Mouse (Mus musculus): Measurements from ENCODE around the gene Klk6. TPM values are rescaled to one million over a fixed set of nuclear protein-coding genes. Genes with fewer than 3 reads are reported as not detected.

Gene Klk6
- polyA plus RNA-seq (2015; fragmentation: Nextera tagmentation; extraction: Ambion mirVana): not detected in 2 replicates

GRCm38 (mm10) chr7:43824199-43824598 is at the start of gene Klk6:
TSS of gene Klk6 (plus strand) at chr7:43824499.

GRCm38 (mm10) chr7:43780746-43781145 is 43.6 kb upstream of the Klk6 start, which contains the start of gene Klk10:
TSS of gene Klk10 (plus strand) at chr7:43781035.

GRCm38 (mm10) chr7:43791591-43791990 is 32.7 kb upstream of the Klk6 start, which contains the start of gene Klk9:
TSS of gene Klk9 (plus strand) at chr7:43791891.

GRCm38 (mm10) chr7:43797333-43797769 is 26.9 kb upstream of the Klk6 start, which contains the start of gene Klk8:
TSS of gene Klk8 (plus strand) at chr7:43797577.

GRCm38 (mm10) chr7:43810994-43811393 is 13.3 kb upstream of the Klk6 start, which contains the start of gene Klk7:
TSS of gene Klk7 (plus strand) at chr7:43811294.

GRCm38 (mm10) chr7:43841701-43842100 is 17.4 kb downstream of the Klk6 start, which contains the start of gene Klk5:
TSS of gene Klk5 (plus strand) at chr7:43841971.

GRCm38 (mm10) chr7:43880912-43881311 is 56.6 kb downstream of the Klk6 start, which contains the start of gene Klk4:
TSS of gene Klk4 (plus strand) at chr7:43881160.

Other genes with a start within 250 kb of the Klk6 start
- gene Zfp719, start 244.9 kb upstream of the Klk6 start, polyA plus RNA-seq (2015; fragmentation: Nextera tagmentation; extraction: Ambion mirVana): 1.9 and 2.9 TPM in 2 replicates
- gene Zfp819, start 217.3 kb upstream of the Klk6 start, polyA plus RNA-seq (2015; fragmentation: Nextera tagmentation; extraction: Ambion mirVana): not detected in 2 replicates
- gene Ceacam18, start 189.8 kb upstream of the Klk6 start, polyA plus RNA-seq (2015; fragmentation: Nextera tagmentation; extraction: Ambion mirVana): 0.17 and 0.32 TPM in 2 replicates
- 11.6 and 13.4 TPM in 2 replicates for gene Siglece, start 164.3 kb upstream of the Klk6 start, polyA plus RNA-seq (2015; fragmentation: Nextera tagmentation; extraction: Ambion mirVana)
- gene Ctu1, start 152.5 kb upstream of the Klk6 start, polyA plus RNA-seq (2015; fragmentation: Nextera tagmentation; extraction: Ambion mirVana): 6.1 and 6.5 TPM in 2 replicates
- gene Klk14, start 134.1 kb upstream of the Klk6 start, polyA plus RNA-seq (2015; fragmentation: Nextera tagmentation; extraction: Ambion mirVana): not detected in 2 replicates
- gene Klk13, start 111.9 kb upstream of the Klk6 start, polyA plus RNA-seq (2015; fragmentation: Nextera tagmentation; extraction: Ambion mirVana): 0.21 TPM in 1 of 2 replicates, not detected in the other
- not detected in 2 replicates for gene Klk12, start 55.6 kb upstream of the Klk6 start, polyA plus RNA-seq (2015; fragmentation: Nextera tagmentation; extraction: Ambion mirVana)
- gene Klk11, start 49.9 kb upstream of the Klk6 start, polyA plus RNA-seq (2015; fragmentation: Nextera tagmentation; extraction: Ambion mirVana): not detected in 2 replicates
- 2.0 and 2.6 TPM in 2 replicates for gene Klk10, start 43.5 kb upstream of the Klk6 start, polyA plus RNA-seq (2015; fragmentation: Nextera tagmentation; extraction: Ambion mirVana)
- gene Klk9, start 32.6 kb upstream of the Klk6 start, polyA plus RNA-seq (2015; fragmentation: Nextera tagmentation; extraction: Ambion mirVana): not detected in 2 replicates
- gene Klk8, start 26.9 kb upstream of the Klk6 start, polyA plus RNA-seq (2015; fragmentation: Nextera tagmentation; extraction: Ambion mirVana): 5.9 and 6.4 TPM in 2 replicates
- not detected in 2 replicates for gene Klk7, start 13.2 kb upstream of the Klk6 start, polyA plus RNA-seq (2015; fragmentation: Nextera tagmentation; extraction: Ambion mirVana)
- not detected in 2 replicates for gene Klk5, start 17.5 kb downstream of the Klk6 start, polyA plus RNA-seq (2015; fragmentation: Nextera tagmentation; extraction: Ambion mirVana)
- gene Klk4, start 56.7 kb downstream of the Klk6 start, polyA plus RNA-seq (2015; fragmentation: Nextera tagmentation; extraction: Ambion mirVana): not detected in 2 replicates
- not detected in 2 replicates for gene Klk15, start 109.2 kb downstream of the Klk6 start, polyA plus RNA-seq (2015; fragmentation: Nextera tagmentation; extraction: Ambion mirVana)
- gene Klk1b8, start 126.2 kb downstream of the Klk6 start, polyA plus RNA-seq (2015; fragmentation: Nextera tagmentation; extraction: Ambion mirVana): not detected in 2 replicates
- gene Klk1b1, start 142.3 kb downstream of the Klk6 start, polyA plus RNA-seq (2015; fragmentation: Nextera tagmentation; extraction: Ambion mirVana): not detected in 2 replicates
- gene Klk1b9, start 151.6 kb downstream of the Klk6 start, polyA plus RNA-seq (2015; fragmentation: Nextera tagmentation; extraction: Ambion mirVana): not detected in 2 replicates
- gene Klk1b11, start 171.4 kb downstream of the Klk6 start, polyA plus RNA-seq (2015; fragmentation: Nextera tagmentation; extraction: Ambion mirVana): not detected in 2 replicates
- gene Klk1b26, start 187.7 kb downstream of the Klk6 start, polyA plus RNA-seq (2015; fragmentation: Nextera tagmentation; extraction: Ambion mirVana): not detected in 2 replicates
- gene Klk1b27, start 227.8 kb downstream of the Klk6 start, polyA plus RNA-seq (2015; fragmentation: Nextera tagmentation; extraction: Ambion mirVana): not detected in 2 replicates